Mouse (Mus musculus): Measurements from ENCODE around the gene Nt5dc3.

Nt5dc3 gene

DNA sequence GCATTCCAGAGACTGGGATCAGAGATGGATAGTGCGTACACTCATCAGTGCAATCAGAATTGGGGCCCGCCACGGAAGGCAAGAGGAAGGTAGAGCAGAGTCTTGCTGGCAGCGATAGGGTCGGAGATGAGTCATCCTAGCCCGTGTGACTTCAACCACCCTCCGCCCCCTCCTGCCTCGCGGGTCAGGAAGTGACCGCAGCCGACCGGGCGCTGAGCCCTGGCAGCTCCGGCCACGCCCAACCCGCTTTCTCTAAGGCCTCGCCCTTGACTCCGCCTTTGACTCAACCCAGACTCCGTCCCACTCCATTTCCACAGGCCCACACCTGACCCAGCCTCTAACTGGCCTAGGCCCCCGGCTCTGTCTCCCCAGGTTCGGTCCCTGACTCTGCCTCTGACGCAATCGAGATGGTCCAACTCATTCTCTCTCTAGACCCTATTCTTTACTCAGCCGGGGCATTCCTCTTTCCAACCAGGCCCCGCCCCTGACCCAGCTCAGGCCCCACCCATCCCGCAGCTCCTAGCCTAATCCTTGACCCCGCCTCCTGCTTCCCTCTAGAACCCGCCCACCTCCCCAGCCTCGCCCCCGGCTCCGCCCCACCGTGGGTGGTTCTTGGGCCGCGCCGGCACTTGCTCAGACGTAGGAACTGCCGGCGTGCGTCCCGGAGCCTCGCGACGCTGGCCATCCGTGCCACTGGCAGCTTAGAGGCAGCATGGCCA, at the start of gene Nt5dc3:
TSS of gene Nt5dc3 (plus strand) at position 608 of the 719 bp plus-strand sequence.
- peak; percentile 87 for DNase-seq (ENCODE audit: low spot score)

DNA sequence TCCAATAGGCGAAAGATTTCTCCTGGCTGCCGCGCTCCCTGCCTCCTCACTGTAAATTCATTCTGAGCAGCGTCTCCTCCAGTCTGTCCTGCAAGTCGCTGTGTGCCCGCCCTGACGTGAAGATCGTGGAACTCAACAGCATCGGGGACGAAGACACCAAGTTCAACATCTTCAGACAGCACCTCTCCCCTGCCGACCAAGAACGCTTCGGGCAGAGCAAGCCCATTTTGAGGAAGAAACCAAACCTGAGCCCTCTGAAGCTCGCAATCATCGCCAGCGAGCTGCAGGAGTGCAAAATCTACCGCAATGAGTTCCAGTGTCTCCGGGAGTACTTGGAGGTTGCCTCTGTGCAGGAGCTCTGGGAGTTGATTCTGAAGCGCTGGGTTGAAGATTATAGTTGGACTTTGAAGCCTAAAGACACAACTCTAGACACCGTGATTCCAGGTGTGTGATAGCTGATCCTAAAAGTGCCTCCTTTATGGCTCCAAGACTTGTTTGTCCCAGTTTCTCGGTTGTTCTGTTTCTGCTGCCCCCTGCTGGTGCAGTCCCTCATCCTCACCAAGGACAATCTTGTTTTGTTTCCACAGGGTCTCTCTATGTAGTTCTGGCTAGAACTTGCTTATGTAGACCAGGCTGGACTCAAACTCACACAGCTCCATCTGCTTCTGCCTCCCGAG, 47.8 kb upstream of the Nt5dc3 start:
- peak; percentile 83 for DNase-seq (ENCODE audit: low spot score)

DNA sequence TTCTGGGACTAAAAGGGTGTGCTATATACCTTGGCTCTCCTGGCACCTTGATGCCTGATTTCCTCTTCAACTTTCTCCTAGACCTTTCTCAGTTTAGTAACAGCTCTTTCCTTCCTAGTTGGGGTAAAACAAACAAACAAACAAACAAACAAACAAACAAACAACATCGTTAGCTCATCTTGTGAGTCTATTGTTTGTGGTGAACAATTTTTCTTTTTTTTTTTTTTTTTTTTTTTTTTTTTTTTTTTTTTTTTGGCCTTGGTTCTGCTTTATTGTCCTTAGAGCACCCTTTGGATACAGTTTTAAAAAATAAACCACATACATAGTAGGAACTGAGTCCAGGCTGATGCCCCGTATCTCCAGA, 47.3 kb upstream of the Nt5dc3 start:
- DNase-seq (ENCODE audit: low spot score) = no peak

DNA sequence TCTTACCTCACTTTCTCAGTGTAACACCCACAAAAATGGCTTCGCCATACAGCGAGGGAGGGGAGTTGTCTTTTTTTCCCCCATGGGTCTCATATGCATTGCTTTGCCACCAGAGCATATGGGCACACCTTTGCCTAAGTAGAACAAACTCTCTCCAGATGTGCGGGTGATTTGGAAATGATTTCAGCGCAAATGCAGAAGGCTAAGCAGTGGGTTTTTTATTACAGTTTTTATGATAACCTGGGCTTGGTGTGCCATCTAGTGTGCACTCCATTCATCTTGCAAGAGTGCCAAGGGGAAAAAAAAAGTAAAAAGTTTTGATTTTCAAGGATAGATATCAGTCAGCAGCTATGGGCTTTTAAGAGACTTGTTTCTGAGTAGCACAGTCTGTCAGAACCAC, 43.8 kb upstream of the Nt5dc3 start:
- no peak for DNase-seq (ENCODE audit: low spot score)

DNA sequence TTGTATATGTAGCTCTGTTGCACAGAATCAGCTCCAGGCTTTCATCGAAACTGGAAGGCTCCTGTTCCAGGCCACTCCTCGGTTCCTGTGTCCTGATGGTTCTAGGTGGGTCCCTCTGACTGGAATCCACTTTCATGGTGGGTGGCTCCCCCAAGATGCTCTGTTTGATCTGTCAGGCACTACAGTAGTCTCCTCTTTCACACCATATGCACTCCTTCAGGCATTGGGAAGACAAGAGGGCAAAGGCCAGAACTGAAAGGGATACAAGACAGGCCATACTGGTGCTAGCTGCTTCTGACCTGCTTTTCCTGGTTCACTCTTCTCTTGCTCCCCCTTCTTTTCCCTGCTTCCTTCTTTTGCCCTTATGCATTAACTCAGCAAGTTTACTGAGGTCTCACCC, 35.9 kb upstream of the Nt5dc3 start:
- no peak for DNase-seq (ENCODE audit: low spot score)

DNA sequence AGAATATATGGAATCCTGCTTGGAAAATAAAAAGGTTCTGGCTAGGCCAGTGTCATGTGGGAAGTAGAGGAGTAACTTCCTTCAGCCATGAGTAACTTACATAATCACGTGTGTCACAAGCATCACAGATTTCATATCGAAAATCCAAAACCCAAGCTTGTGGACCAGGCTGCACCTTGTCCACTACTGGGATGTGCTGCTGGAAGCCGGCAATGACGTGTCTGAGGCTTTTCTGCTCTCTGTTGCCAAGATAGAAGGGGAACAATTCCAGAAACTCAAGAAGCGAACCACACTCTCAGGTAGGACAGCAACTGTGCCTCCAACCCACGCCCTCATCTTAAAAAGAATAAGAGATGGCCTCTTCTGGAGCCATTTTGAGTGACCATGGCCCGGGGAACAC, 34.5 kb upstream of the Nt5dc3 start:
- DNase-seq (ENCODE audit: low spot score) = no peak

DNA sequence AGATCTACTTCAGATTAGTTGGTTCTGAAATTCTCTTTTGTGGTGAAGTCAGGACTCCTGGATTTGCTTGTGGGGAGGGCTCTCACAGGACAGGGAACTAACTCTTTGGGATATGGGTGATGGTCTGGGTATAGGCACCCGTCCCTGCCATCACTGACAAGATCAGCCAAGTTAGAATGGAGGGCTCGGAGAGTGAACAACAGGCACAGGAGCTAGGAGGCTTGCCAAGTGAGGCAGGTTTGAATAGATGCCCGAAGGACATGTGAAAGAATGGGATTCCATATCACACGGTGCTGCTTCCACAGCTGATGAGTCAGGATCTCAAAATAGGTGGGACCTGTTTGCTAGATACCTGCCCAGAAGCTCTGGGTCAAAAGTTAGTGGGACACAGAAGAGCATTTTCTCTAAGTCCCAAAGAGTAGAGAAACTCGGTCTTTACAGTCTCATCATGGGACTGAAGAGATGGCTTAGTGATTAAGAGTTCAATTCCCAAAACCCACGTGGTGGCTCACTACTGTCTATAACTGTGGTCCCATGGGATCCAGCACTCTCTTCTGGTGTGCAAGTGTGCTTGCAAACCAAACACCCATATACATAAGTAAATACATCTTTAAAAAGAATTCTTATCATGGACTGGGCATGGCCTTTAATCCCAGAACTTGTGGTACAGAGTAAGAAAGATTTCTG, 22.8 kb upstream of the Nt5dc3 start:
- no peak for DNase-seq (ENCODE audit: low spot score)

DNA sequence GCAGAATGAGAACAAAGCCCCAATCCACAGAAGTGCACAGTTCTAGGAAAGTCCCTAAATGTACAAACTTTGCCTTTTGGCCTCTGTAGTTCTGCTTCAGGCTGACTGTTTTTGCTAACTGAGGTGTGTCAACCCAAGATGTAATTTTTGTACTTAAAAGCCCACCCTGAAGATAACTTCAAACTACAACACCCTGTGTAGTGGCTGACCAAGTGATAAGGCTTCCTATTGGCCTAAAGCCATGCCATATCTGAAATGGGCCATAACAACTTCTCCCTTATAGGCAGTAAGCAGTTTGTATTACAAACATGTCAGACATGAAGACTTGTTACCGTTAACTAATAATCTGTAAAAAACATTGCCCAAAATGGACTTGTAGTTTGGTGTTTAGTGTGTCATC, 21.1 kb upstream of the Nt5dc3 start:
- no peak for DNase-seq (ENCODE audit: low spot score)

DNA sequence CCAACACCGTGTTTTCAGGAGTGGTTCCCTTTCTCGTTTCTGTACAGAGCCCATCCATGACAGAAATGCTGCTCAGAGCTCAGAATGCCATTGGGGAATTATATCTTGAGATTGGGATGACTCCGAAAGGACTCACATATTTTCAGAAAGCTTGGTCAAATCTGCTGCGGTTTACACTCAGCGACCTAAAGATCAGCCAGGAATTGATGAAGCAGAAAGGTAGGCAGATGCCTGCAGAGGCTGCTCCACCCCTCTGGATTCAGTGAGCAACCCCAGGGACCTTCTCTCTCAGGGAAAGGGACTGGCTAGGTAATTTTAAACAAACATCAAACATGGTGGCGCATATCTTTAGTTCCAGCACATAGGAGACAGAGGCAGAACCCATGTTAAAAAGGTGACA, 20.6 kb upstream of the Nt5dc3 start:
- no peak for DNase-seq (ENCODE audit: low spot score)

DNA sequence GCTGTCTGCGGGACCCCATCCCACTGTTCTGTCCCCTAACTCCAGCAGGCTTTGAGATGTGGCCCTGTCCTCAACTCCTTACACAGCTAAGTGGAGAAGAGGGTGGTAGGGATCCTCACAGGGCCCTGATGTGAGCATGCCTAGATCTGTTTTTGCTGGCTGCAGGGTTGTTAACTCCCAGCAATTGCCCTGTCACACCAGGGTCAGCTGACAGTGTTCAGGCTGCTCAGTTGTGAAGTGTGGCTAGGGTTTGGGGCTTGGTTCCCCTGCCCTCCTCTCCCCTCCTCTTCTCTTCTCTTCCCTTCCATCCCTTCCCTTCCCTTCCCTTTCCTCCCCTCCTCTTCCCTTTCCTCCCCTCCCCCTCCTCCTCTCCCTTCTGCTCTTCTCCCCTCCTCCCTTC, 17.6 kb upstream of the Nt5dc3 start:
- no peak for DNase-seq (ENCODE audit: low spot score)

DNA sequence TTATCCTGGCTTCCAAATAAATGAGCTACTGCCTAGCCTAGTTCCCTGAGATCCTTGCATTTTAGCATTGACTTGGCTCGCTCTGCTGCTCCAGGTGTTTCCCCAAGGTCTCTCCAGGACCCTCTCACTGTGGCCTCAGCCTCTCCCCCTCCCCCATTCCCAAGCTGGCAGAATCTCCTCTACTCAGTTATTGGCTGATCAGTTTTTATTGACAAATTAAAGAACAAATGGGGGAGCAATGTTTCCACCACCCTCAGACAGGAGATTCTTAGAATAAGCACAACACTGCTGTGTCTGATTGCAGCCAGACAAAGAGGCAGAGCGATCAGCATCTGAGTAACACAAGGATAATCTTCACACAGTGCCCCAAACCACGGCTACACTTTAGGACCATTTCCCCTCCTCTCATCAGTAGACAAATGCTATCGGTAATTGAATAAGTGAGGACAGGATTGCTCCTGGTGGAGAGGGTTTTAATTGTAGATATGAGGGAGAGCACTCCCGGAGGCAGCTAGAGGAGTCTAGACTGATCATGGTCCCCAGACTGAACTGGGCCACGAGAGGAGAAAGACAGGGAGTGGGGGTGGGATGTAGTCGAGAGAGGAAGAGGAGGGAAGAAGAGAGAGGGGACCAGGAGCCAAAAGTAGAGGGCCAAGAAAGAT, 17.0 kb upstream of the Nt5dc3 start:
- no peak for DNase-seq (ENCODE audit: low spot score)

DNA sequence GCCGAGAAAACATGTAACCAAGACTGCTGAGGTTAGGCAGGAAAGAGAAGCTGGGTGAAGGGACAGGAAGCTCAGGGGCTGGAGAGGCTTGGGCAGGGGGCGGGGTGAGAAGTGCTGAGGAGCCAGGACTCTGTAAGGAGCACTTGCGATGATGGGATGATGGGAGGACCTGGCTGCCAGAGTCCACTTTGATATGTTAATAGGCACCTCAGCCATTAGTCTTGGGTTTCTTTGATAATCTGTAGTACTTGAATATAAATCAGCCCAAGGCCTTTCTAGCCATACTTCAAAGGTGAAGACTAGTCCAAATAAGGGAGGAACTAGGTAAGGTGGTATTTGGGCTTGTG, 16.4 kb upstream of the Nt5dc3 start:
- no peak for DNase-seq (ENCODE audit: low spot score)

DNA sequence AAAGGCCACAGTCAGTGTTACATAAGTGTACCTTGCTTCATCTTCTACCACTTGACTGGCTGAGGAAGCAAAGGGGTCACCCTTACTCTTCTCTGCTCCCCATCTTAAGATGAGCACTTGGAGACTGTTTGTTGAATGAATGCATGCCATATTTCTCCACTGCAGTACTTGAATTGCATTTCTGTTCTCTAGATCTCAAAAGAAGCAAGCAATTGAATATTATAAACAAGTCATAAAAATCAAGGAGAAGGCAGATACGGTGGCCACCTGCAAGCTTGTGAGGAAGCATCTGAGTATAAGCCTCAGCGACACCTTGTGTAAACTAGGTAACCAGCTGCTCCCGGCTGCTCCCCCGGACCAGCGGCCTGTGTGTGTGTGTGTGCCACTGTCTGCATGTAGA, 15.1 kb upstream of the Nt5dc3 start, which contains the start of gene Gm49358:
TSS of gene Gm49358 (plus strand) at position 301 of the 400 bp plus-strand sequence.
- DNase-seq (ENCODE audit: low spot score) = no peak

DNA sequence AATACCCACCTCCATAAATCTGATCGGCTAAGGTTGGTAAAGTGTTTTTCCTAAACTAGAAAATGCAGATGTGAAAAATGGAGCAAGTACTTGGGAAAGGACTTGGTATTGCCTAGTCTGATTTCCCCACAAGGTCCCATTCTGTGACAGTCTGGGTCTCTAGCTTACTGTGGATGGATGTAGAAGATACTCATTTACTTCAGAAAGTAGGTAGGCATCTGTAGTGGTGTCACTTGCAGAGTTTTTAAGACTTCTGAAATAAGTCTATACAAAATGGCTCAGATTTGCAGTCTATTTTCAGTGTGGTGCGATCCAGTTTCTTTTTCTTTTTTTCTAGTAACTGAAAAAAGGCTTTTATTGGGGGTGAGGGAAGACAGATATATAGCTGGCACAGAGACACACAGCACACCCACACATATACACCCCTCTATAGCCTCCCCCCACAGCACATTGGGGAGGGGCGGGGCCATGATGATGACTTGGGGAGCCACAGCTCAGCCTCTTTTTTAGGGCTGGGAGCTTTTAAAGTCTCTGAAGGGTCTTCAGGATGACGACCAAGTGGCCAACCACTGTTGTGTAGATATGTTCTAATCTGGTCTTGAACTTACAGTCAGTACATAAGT, 13.3 kb upstream of the Nt5dc3 start:
- DNase-seq (ENCODE audit: low spot score) = no peak

DNA sequence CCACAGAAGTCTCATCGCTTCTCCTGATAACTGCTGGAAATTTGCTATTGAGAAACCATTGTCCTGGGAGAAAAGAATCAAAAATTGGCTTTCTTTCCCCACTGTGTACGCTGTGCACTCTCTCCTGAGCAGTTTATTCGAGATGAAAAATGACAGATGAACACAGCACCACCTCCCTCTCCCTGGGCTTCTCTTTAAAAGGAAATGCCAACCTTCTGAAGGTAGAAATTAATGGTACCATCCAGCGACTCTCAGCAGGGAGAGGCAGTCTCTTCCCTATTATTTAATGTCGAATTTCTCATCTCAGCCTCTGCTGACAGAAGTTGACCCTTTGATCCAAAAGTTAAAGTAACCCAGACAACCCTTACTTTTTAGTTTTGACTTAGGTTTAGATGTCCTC, 9.6 kb upstream of the Nt5dc3 start:
- no peak for DNase-seq (ENCODE audit: low spot score)

DNA sequence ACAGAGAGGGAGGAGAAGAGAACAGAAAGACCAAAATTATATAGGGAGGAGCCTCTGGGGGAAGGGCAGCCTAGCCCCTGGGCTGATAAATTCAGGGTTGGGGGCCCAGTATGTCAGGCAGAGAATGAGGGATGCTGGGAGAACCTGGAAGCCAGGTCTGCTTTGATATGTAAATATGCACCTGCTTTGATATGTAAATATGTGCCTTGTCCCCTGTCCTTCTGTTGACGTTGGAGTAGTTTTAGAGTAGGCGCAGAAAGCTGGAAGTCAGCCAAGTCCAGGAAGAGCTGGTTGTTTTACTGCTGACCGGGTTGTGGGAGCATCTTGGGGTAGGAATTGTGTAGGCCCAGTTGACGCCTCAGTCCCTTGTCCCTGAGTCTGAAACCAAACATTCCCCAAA, 9.0 kb upstream of the Nt5dc3 start:
- no peak for DNase-seq (ENCODE audit: low spot score)

DNA sequence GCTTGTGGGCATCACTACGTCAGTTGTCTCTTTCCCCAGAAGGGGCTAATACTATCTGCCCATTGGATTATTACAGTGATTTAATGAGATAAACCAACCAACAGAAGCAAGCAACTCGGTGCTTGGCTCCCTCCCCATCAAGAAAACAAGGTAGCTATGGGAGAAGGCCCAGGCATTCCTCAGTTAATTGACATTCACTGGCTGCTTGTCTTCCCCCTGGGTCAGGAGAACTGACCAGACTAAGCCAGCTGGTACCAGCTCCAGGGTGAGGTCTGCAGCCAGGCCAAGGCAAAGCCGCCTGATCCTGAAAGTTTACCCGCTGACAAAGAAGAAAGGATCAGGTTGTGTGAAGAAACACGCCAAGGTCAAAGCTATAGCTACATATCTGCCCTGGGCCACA, 7.1 kb upstream of the Nt5dc3 start:
- DNase-seq (ENCODE audit: low spot score) = no peak

DNA sequence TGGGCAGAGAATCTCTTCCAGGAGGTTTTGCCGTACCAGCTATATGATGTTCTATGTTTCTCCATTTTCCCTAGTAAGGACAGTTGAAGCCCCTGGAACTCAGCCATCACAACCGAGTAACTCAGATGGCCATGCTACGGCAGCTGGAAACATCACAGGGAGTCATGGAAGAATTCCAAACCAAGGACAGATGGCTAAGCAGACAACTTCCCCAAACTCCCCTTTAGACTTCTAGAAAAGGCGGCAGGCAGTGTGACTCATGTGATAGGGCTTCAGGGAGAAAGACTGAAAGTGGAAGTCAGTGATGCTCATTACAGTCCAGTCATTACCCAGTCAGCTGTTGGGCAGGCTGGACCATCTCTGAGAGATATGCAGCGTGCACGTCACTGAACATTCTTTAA, 6.6 kb upstream of the Nt5dc3 start:
- no peak for DNase-seq (ENCODE audit: low spot score)

DNA sequence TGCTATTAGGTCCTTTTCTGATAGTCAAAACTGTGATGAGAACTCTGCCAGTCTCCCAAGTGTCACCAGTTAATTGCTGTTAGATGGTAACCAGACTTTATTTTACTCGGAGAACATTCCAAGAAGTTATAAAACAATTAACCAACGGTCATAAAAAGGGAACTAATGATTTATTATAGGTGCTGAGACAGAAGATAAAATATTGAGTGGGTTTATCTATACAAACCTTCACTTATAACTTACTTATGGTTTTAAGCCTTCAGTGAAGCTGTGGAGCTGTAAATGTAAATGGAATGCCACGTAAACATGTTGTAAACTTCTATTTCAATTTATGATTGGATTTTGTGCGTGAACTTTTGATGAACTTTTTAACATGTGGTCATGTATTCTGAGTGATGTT, 5.4 kb upstream of the Nt5dc3 start:
- DNase-seq (ENCODE audit: low spot score) = no peak

DNA sequence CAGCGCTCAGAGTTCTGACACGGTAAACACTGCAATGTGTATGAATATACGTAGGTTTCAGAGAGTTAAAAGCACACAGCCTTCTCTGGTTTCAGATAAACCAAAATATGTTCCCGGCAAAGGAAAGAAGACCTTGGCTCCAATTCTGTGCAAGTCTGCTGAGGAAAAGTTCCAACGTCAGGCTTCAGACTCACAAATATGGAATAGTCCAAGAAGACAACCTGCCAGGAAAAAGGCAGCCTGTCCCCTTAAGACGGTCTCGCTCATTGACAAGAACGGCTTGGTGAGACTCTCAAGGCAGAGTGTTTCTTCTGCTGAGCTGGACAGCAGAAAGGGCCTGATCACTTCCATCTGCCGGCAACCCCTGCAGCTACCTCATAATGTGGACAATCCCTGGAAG, 2.5 kb upstream of the Nt5dc3 start:
- DNase-seq (ENCODE audit: low spot score) = no peak

DNA sequence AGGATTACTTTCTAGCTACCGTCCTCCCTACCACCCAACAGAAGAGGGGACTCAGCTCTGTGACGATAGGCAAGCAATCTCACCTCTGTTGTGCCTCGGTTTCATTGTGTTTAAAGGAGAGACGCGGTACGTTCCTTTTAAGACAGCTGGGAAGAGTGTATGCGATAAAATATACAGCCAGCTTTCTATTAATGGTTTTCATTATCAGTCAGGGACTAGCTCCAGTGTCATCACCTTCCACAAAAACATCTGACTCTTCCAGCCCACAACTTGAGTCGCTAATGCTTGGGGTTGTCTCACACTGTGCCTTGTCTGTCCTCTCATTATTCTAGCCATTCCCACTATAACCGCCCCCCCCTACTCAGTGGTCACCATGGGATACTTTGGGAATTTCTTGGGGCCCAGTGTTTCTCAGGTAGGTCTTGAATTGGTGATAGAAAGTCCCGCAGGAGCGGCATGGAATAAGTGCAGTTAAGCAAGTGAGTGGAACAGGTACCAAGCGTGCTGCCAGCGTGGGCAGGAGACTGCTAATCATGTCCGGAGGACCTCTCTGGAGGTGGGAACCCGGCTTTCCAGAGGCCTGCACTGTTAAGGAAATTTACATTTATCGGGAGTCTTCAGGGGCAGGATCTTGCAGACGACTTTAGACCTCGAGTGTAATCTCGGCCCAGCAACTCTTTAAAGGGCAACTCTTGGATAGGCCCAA, 1.0 kb upstream of the Nt5dc3 start:
- DNase-seq (ENCODE audit: low spot score) = no peak

All from ovary, postnatal 14 days (tissue).